Mouse (Mus musculus) CD4-positive, CD25-positive, alpha-beta regulatory T cell (primary cell): ENCODE measurements around the gene Orm2. TPM values are rescaled to one million over a fixed set of nuclear protein-coding genes. Genes with fewer than 3 reads are reported as not detected.

Source experiments
- polyA plus RNA-seq: library from polyadenylated mRNA; unstranded; fragments of 100-300 nt; shearing (Covaris generic); gene quantifications from one replicate; pipeline ENCODE4 v1.2.1, GENCODE M21; 2017

Orm2 gene
- polyA plus RNA-seq: 0.47 TPM

GRCm38 (mm10) chr4:63362150-63362549, at the start of gene Orm2:
Gene Orm2 (plus strand): TSS chr4:63362449.

GRCm38 (mm10) chr4:63344295-63344694, 18.0 kb upstream of the Orm2 start, which contains the start of gene Orm1:
Gene Orm1 (plus strand): TSS chr4:63344560.

DNA sequence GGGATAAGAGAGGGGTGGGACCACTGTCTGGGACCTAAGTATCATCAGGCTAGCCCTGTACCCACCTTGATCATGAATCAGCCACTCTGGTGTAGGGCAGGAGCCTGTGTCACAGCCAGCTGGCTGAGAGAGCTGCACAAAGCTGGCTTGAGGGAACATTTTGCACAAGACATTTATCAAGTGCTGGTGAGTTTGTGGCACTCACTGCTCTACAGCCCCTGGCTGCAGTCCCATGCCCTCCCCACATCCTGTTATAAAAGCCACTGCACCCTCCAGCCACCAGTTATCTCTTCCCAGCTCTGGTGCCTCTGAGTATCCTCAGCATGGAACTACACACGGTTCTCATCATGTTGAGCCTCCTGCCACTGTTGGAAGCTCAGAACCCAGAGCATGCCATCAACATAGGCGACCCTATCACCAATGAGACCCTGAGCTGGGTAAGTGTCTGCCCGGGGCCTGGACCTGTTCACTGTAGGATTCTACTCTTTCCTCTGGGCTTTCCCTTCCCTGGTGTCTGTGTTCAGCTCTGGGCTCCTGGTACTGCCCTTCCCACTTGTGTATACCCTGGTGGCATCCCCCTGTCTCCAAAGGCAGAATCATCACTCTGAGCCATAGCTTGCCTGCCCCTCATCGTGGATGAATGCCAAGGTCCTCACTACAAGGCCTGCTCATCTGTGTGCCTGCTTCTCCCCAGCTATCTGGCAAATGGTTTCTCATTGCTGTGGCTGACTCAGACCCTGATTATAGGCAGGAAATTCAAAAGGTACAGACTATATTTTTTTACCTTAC, 6.2 kb upstream of the Orm2 start, which contains the start of gene Orm3:
Gene Orm3, plus strand, starts transcription at position 286 of the 789 bp plus-strand sequence.

DNA sequence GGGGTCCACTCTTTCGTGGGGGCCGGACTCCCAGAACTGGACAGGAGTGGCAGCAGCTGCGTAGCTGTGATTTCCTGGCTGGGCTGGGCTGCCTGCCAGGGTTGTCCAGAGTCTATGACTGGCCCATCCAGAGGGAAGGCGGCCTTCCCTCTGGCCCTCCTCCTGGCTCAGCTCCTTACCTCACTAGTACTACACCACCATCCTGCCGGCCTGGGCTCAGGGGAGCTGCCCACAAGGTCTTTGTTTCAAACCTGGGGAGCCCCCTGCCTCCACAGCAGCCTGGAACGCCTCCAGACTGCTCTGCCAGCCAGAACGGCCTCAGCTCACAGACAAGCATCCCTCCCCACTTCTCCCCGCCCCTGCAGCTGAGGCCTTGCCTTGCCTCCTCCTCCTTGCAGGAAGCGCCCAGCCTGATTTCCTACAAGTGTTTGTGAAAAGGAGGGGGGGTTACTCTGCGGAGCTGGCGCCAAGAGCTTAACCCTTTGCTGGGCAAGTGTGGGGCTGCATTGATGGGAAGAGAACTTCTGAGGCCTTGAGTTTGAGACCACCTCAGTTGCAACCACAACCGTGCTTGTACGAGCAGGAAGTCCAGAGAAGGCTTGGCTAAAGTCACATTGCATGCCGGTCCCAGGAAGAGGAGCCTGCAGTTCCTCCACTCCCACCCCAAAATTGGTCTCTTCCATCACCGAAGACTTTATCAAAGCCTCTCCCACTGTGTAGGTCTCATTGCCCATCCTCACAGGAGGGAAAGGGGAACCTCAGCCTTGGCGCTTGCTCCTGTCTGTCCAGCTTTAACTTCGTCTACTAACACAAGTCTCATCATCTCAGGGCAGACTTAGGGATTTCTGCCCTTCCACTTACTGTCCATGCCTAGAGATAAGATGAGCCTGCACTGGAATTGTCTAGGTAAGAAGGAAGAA, 41.1 kb downstream of the Orm2 start, which contains the start of gene Akna:
Gene Akna, minus strand, starts transcription at position 315 of the 920 bp plus-strand sequence.

Other genes starting within 250 kb of the Orm2 start
- not detected for gene Ambp, start 207.7 kb upstream of the Orm2 start, polyA plus RNA-seq
- gene Kif12, start 190.3 kb upstream of the Orm2 start, polyA plus RNA-seq: not detected
- 0.86 TPM for gene Col27a1, start 148.4 kb upstream of the Orm2 start, polyA plus RNA-seq
- gene Orm1, start 17.9 kb upstream of the Orm2 start, polyA plus RNA-seq: not detected
- 0.71 TPM for gene Orm3, start 6.3 kb upstream of the Orm2 start, polyA plus RNA-seq
- 334 TPM for gene Akna, start 40.9 kb downstream of the Orm2 start, polyA plus RNA-seq
- gene Whrn, start 133.5 kb downstream of the Orm2 start, polyA plus RNA-seq: 18.3 TPM
- 141 TPM for gene Atp6v1g1, start 182.3 kb downstream of the Orm2 start, polyA plus RNA-seq
- 27.6 TPM for gene Tmem268, start 196.3 kb downstream of the Orm2 start, polyA plus RNA-seq
- not detected for gene Gm11213, start 242.8 kb downstream of the Orm2 start, polyA plus RNA-seq